Mouse (Mus musculus) forebrain, embryonic 10.5 days (tissue): ENCODE data around the gene Olfr5. TPM values are rescaled to one million over a fixed set of nuclear protein-coding genes. Genes with fewer than 3 reads are reported as not detected.

ENCODE experiments used
- DNase-seq: peaks from one replicate; pipeline ENCODE4 v3.0.0-alpha.2; 2017; ENCODE audit warnings: low spot score; ENCODE audit errors: extremely low spot score
- H3K27ac ChIP-seq: fragments of 300-500 bp; sonication (generic); 2 replicates; pipeline ENCODE4 v1.5.1; 2016; ENCODE audit warnings: mild to moderate bottlenecking
- H3K27me3 ChIP-seq: fragments of 300-500 bp; sonication (generic); 2 replicates; pipeline ENCODE4 v1.6.1; 2016; ENCODE audit warnings: mild to moderate bottlenecking; ENCODE audit not compliant: poor library complexity, severe bottlenecking
- H3K36me3 ChIP-seq: fragments of 300-500 bp; sonication (generic); replicated peaks from 2 replicates; pipeline ENCODE4 v1.6.1; 2016; ENCODE audit warnings: mild to moderate bottlenecking, moderate library complexity
- H3K4me1 ChIP-seq: fragments of 300-500 bp; sonication (generic); 2 replicates; pipeline ENCODE4 v1.6.1; 2016
- H3K4me3 ChIP-seq: fragments of 300-500 bp; sonication (generic); 2 replicates; pipeline ENCODE4 v1.5.1; 2016; ENCODE audit warnings: mild to moderate bottlenecking, moderate library complexity
- H3K9me3 ChIP-seq: fragments of 300-500 bp; sonication (generic); 2 replicates; pipeline ENCODE4 v1.6.1; 2016; ENCODE audit warnings: mild to moderate bottlenecking, moderate library complexity
- WGBS: fragments of 180-500 bp; shearing (Covaris S2); methylation state at CpG from one replicate; pipeline ENCODE4 v1.1.7; 2016; 5-methylcytosine and 5-hydroxymethylcytosine counted together
- polyA plus RNA-seq: library from polyadenylated mRNA; unstranded; fragments of >200 nt; fragmentation: Nextera tagmentation; extraction: Ambion mirVana; gene quantifications from 2 replicates; pipeline ENCODE4 v1.2.1, GENCODE M21; 2016

Gene Olfr5
- polyA plus RNA-seq, 1 experiment from 2014 or later: not detected

GRCm38 (mm10) chr7:6430342-6430741, 56.4 kb downstream of the Olfr5 start:
- H3K4me3 ChIP-seq: no peak overlapping the region
- H3K4me1 ChIP-seq: peaks cover 10% of the 10 kb centered on the region
- no peak overlapping the region for H3K27ac ChIP-seq
- WGBS: 57% methylated on average over 2 of the region's 2 CpGs
- H3K36me3 ChIP-seq: no peaks in the 10 kb centered on the region
- H3K9me3 ChIP-seq: peaks cover 12% of the 10 kb centered on the region; the same call in 1 of the 2 replicates
- DNase-seq: no peak
- no peaks in the 10 kb centered on the region for H3K27me3 ChIP-seq

- Histone ChIP-seq H3K27me3 (no peaks in the 10 kb centered on the region), H3K9me3 (peaks cover 16% of the 10 kb centered on the region; the same call in 1 of the 2 replicates), H3K27ac (no peak overlapping the region), H3K4me3 (no peak overlapping the region), H3K36me3 (no peaks in the 10 kb centered on the region), H3K4me1 (peaks cover 2% of the 10 kb centered on the region)
- no peak for DNase-seq
- 86% methylated on average over 3 of the region's 3 CpGs for WGBS
These were observed 57.4 kb downstream of the Olfr5 start for GRCm38 (mm10) chr7:6429381-6429780.

Other genes with a start within 250 kb of the Olfr5 start
- gene Epp13, start 234.2 kb downstream of the Olfr5 start, polyA plus RNA-seq: not detected in 2 replicates
- gene Zfp667, start 200.4 kb downstream of the Olfr5 start, polyA plus RNA-seq: 6.3 and 6.6 TPM in 2 replicates
- gene Zfp583, start 155.7 kb downstream of the Olfr5 start, polyA plus RNA-seq: 6.0 and 6.8 TPM in 2 replicates
- 2.7 and 3.4 TPM in 2 replicates for gene Gm3854, start 143.2 kb downstream of the Olfr5 start, polyA plus RNA-seq
- gene Zfp78, start 123.7 kb downstream of the Olfr5 start, polyA plus RNA-seq: 1.9 and 2.1 TPM in 2 replicates
- gene Zfp28, start 103.6 kb downstream of the Olfr5 start, polyA plus RNA-seq: 9.3 and 10.9 TPM in 2 replicates
- gene Smim17, start 88.2 kb downstream of the Olfr5 start, polyA plus RNA-seq: 0.34 and 0.90 TPM in 2 replicates
- not detected in 2 replicates for gene Gm20715, start 76.7 kb downstream of the Olfr5 start, polyA plus RNA-seq
- gene Olfr1344, start 48.3 kb downstream of the Olfr5 start, polyA plus RNA-seq: not detected in 2 replicates
- not detected in 2 replicates for gene Olfr1336, start 30.8 kb downstream of the Olfr5 start, polyA plus RNA-seq
- not detected in 2 replicates for gene Olfr1346, start 19.8 kb downstream of the Olfr5 start, polyA plus RNA-seq
- not detected in 2 replicates for gene Olfr1347, start 12.8 kb upstream of the Olfr5 start, polyA plus RNA-seq
- not detected in 2 replicates for gene Olfr1348, start 21.8 kb upstream of the Olfr5 start, polyA plus RNA-seq
- 0.04 and 0.12 TPM in 2 replicates for gene Olfr1349, start 36.0 kb upstream of the Olfr5 start, polyA plus RNA-seq
- gene Olfr1350, start 77.9 kb upstream of the Olfr5 start, polyA plus RNA-seq: not detected in 2 replicates
- gene Zim1, start 209.5 kb upstream of the Olfr5 start, polyA plus RNA-seq: 0.12 and 0.39 TPM in 2 replicates
- gene Peg3, start 243.5 kb upstream of the Olfr5 start, polyA plus RNA-seq: 89.4 and 101 TPM in 2 replicates
- 7.4 and 7.9 TPM in 2 replicates for gene Usp29, start 243.6 kb upstream of the Olfr5 start, polyA plus RNA-seq